Comparison of ENCODE assay signal across 30 mouse cellular contexts in the genomic region with DNA sequence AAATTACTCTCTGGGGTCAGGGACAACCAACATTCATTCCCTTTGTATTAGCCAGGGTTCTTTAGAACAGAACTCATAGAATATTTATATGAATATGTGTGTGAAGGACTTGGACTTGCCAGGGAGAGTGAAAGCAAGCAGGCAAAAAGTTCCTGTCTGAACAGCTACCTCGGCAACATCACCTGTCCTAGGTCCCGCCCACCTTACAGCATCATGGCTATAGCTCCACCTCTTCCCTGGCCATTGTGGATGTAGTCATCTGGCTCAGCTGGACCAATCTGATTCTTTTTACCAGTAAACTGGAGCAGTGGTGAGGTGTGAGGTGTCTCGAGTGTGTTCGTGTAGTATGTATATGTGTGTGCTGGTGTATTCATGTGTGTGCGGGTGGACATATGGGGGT. TPM values are rescaled to one million over a fixed set of nuclear protein-coding genes. Genes with fewer than 3 reads are reported as not detected.
"Had no signal": no experiment of that assay in that cellular context is flagged by ENCODE, and none has a peak within 500 bp of the region (broad histone marks: within the 10 kb centered on the region; RNA-seq: fewer than 3 reads in every experiment).

No protein-coding gene starts in this region.

- H3K27ac ChIP-seq: gastrocnemius, adult 2 months; heart, embryonic 10.5 days; hindbrain, embryonic 10.5 days; hindbrain, embryonic 12.5 days; hindbrain, embryonic 14.5 days; hindbrain, postnatal 0 days; layer of hippocampus, adult 2 months; left cerebral cortex, adult 2 months; limb, embryonic 10.5 days; limb, embryonic 12.5 days; liver, embryonic 13.5 days; liver, embryonic 15.5 days had no signal

- ATAC-seq: hindbrain, postnatal 0 days; intestine, embryonic 16.5 days had no signal

- H3K4me1 ChIP-seq: liver, embryonic 13.5 days had no signal

- H3K27me3 ChIP-seq: hindbrain, embryonic 12.5 days; limb, embryonic 12.5 days had no signal

- H3K4me3 ChIP-seq: gastrocnemius, adult 2 months; heart, embryonic 10.5 days; heart, embryonic 12.5 days; hindbrain, embryonic 10.5 days; hindbrain, embryonic 12.5 days; layer of hippocampus, adult 2 months; left cerebral cortex, adult 2 months; limb, embryonic 10.5 days; limb, embryonic 12.5 days; liver, embryonic 13.5 days; liver, embryonic 15.5 days had no signal

- H3K9ac ChIP-seq: heart, embryonic 12.5 days; hindbrain, embryonic 12.5 days; hindbrain, embryonic 14.5 days; limb, embryonic 12.5 days; liver, embryonic 13.5 days; liver, embryonic 15.5 days had no signal

- H3K9me3 ChIP-seq: heart, embryonic 10.5 days; heart, embryonic 12.5 days; hindbrain, embryonic 10.5 days; hindbrain, embryonic 12.5 days; limb, embryonic 10.5 days; limb, embryonic 12.5 days; liver, embryonic 13.5 days; liver, embryonic 15.5 days had no signal

- H3K4me2 ChIP-seq: heart, embryonic 12.5 days; hindbrain, embryonic 12.5 days; hindbrain, embryonic 14.5 days; limb, embryonic 12.5 days; liver, embryonic 11.5 days; liver, embryonic 13.5 days; liver, embryonic 15.5 days had no signal

- DNase-seq: gastrocnemius, adult 2 months; gastrocnemius, postnatal 10 days; gastrocnemius, postnatal 25 days; heart, adult 18-20 months; heart, postnatal 10 days; heart, postnatal 4 days; kidney, adult 18-20 months; kidney, adult 8-10 months; kidney, postnatal 10 days; kidney, postnatal 25 days; kidney, postnatal 4 days; liver; liver, embryonic 13.5 days had no signal

- H3K36me3 ChIP-seq: heart, embryonic 10.5 days; heart, embryonic 12.5 days; hindbrain, embryonic 10.5 days; hindbrain, embryonic 12.5 days; limb, embryonic 10.5 days; limb, embryonic 12.5 days; liver, embryonic 13.5 days; liver, embryonic 15.5 days had no signal

RNA-seq across cellular contexts. Expression of a gene that starts 34.2 kb away (rescaled TPM):
- total RNA-seq: granulocyte monocyte progenitor cell, adult 5-6 weeks; layer of hippocampus, adult 2 months; layer of hippocampus, postnatal 25 days; left cerebral cortex, adult 2 months; left cerebral cortex, postnatal 14 days; left cerebral cortex, postnatal 36 days had no signal
- polyA plus RNA-seq: liver, embryonic 11.5 days; liver, embryonic 13.5 days had no signal

RNA-seq across cellular contexts. Expression of a gene that starts 52.6 kb away (rescaled TPM):
- total RNA-seq: granulocyte monocyte progenitor cell, adult 5-6 weeks had no signal
